Mouse (Mus musculus) brain, embryonic 14.5 days (tissue): ENCODE data around the gene Erv3.

ENCODE experiments used
- CTCF ChIP-seq: fragments of 200-500 bp; IDR thresholded peaks from 2 replicates; pipeline ENCODE4 v1.5.1; 2012; ENCODE audit warnings: inconsistent platforms, mild to moderate bottlenecking, moderate library complexity, borderline replicate concordance; ENCODE audit not compliant: insufficient read depth, insufficient read length; ENCODE audit errors: extremely low read depth
- POLR2A ChIP-seq: fragments of 200-500 bp; IDR thresholded peaks from 2 replicates; pipeline ENCODE4 v1.6.1; 2012; ENCODE audit warnings: mild to moderate bottlenecking, inconsistent platforms, borderline replicate concordance; ENCODE audit not compliant: poor library complexity, insufficient read depth, insufficient read length, severe bottlenecking; ENCODE audit errors: extremely low read depth

- TF ChIP-seq CTCF (peak; percentile 72), POLR2A (no peak)
Observed at GRCm38 (mm10) chr2:131820932-131821707, 38.4 kb downstream of the Erv3 start.
